Mouse (Mus musculus): ENCODE results near the gene 4930432M17Rik. TPM values are rescaled to one million over a fixed set of nuclear protein-coding genes. Genes with fewer than 3 reads are reported as not detected.

Gene 4930432M17Rik
- polyA plus RNA-seq, 1 experiment from 2014 or later: not detected

Other genes starting within 250 kb of the 4930432M17Rik start
- 843 and 904 TPM in 2 replicates for gene Cnn3, start 244.3 kb upstream of the 4930432M17Rik start, polyA plus RNA-seq (2016; fragmentation: Nextera tagmentation; extraction: Ambion mirVana)
- gene Slc44a3, start 138.4 kb upstream of the 4930432M17Rik start, polyA plus RNA-seq (2016; fragmentation: Nextera tagmentation; extraction: Ambion mirVana): 0.55 and 0.64 TPM in 2 replicates
- gene F3, start 52.8 kb downstream of the 4930432M17Rik start, polyA plus RNA-seq (2016; fragmentation: Nextera tagmentation; extraction: Ambion mirVana): 8.2 and 9.8 TPM in 2 replicates
- gene Abcd3, start 144.5 kb downstream of the 4930432M17Rik start, polyA plus RNA-seq (2016; fragmentation: Nextera tagmentation; extraction: Ambion mirVana): 45.6 and 46.6 TPM in 2 replicates